Mouse (Mus musculus) thymus, adult 2 months (tissue): ENCODE data around the gene Heatr5a. TPM values are rescaled to one million over a fixed set of nuclear protein-coding genes. Genes with fewer than 3 reads are reported as not detected.

Experiments
- DNase-seq: peaks from one replicate; pipeline ENCODE4 v3.0.0; 2021
- H3K27ac ChIP-seq: fragments of 200-500 bp; 2 replicates; pipeline ENCODE4 v1.5.1; 2012; ENCODE audit warnings: low read length, control low read depth; ENCODE audit not compliant: control insufficient read depth, insufficient read depth
- H3K27me3 ChIP-seq: fragments of 200-500 bp; 2 replicates; pipeline ENCODE4 v1.6.1; 2012; ENCODE audit warnings: mild to moderate bottlenecking, low read length, moderate library complexity, mixed read lengths; ENCODE audit not compliant: control insufficient read depth, insufficient read depth
- H3K36me3 ChIP-seq: fragments of 200-500 bp; 2 replicates; pipeline ENCODE4 v1.6.1; 2012; ENCODE audit warnings: mild to moderate bottlenecking, low read length, moderate library complexity; ENCODE audit not compliant: control insufficient read depth, insufficient read depth
- H3K4me1 ChIP-seq: fragments of 200-500 bp; replicated peaks from 2 replicates; pipeline ENCODE4 v1.6.1; 2012; ENCODE audit warnings: low read length; ENCODE audit not compliant: control insufficient read depth, insufficient read depth
- H3K4me3 ChIP-seq: fragments of 200-500 bp; 2 replicates; pipeline ENCODE4 v1.5.1; 2012; ENCODE audit warnings: mild to moderate bottlenecking, low read length, control low read depth, moderate library complexity; ENCODE audit not compliant: control insufficient read depth, insufficient read depth
- CTCF ChIP-seq: fragments of 200-500 bp; IDR thresholded peaks from 2 replicates; pipeline ENCODE4 v1.5.1; 2012; ENCODE audit warnings: mild to moderate bottlenecking, control low read depth, low read length, moderate library complexity, borderline replicate concordance; ENCODE audit not compliant: control insufficient read depth, poor library complexity, insufficient read depth; ENCODE audit errors: extremely low read depth
- POLR2A ChIP-seq: fragments of 200-500 bp; IDR thresholded peaks from 2 replicates; pipeline ENCODE4 v1.6.1; 2012; ENCODE audit warnings: mild to moderate bottlenecking, low read length, control low read depth, moderate library complexity; ENCODE audit not compliant: control insufficient read depth, poor library complexity, insufficient read depth; ENCODE audit errors: extremely low read depth
- WGBS: fragments of 180-500 bp; shearing (Covaris S2); methylation state at CpG from one replicate; pipeline ENCODE4 v1.1.7; 2018; 5-methylcytosine and 5-hydroxymethylcytosine counted together
- polyA plus RNA-seq: library from polyadenylated mRNA; depleted of rRNA; stranded (reverse); fragments of >200 nt; gene quantifications from 2 replicates; pipeline ENCODE4 v1.2.3, GENCODE M21; 2012

The Heatr5a gene
- polyA plus RNA-seq, 1 experiment = 39.9 TPM

DNA sequence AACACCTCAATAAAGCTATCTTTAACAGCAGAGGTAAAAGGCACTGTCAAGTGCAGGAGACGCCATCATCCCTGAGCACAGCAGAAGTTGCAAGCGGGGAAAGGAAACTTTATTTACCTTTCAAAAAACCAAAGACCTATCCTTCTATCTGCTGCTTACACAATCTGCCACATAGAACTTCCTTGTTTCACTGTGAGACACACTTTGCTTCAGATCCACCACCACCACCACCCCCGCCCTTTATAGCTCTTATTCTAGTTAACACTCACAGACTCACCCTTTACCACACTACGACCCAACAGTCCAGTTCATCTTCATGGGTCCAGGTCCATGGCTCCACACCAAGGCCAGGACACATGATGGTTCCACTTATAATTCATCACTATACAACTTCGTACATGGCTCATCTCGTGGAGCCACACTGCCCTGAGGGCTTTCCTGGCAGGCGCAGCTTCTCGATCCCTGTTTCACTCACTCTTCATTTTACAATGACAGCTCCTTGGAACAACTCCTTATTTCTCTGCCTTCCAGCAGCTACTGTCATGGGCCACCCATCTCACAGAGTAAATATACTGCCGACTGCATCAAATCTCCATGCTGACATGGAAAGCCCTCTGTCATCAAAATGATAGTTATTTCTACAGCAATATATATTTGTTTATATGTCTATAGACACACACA lies 3.1 kb downstream of the Heatr5a start:
- Histone ChIP-seq H3K4me1 (peaks cover 2% of the 10 kb centered on the region; the same call in 1 of the 2 replicates), H3K4me3 (no peak overlapping the region), H3K36me3 (no peaks in the 10 kb centered on the region), H3K27ac (no peak overlapping the region), H3K27me3 (no peaks in the 10 kb centered on the region)
- no peak for DNase-seq
- TF ChIP-seq POLR2A = no peak
- 86% methylated on average over 9 of the region's 9 CpGs for whole genome bisulfite sequencing

DNA sequence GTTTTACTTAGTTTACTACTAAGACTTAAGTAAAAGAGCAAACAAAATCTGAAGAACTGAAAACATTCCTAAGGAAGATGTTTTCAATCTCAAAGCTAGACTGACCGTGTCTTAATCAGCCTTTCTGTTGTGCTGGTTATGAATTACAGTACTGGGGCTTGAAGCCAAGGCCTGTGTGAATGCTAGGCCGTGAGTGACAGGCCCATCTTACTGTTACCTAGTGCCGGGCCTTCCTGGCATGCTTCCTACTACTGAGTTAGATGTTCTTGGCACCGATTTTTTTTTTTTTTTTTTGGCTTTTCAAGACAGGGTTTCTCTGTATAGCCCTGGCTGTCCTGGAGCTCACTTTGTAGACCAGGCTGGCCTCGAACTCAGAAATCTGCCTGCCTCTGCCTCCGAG lies 13.5 kb downstream of the Heatr5a start:
- 90% methylated on average over 6 of the region's 6 CpGs for WGBS
- Histone ChIP-seq H3K27me3 (no peaks in the 10 kb centered on the region), H3K27ac (no peak overlapping the region), H3K4me1 (no peaks in the 10 kb centered on the region), H3K36me3 (no peaks in the 10 kb centered on the region; the same call in 1 of the 2 replicates), H3K4me3 (no peak overlapping the region)
- DNase-seq = no peak
- TF ChIP-seq POLR2A (no peak), CTCF (no peak)

DNA sequence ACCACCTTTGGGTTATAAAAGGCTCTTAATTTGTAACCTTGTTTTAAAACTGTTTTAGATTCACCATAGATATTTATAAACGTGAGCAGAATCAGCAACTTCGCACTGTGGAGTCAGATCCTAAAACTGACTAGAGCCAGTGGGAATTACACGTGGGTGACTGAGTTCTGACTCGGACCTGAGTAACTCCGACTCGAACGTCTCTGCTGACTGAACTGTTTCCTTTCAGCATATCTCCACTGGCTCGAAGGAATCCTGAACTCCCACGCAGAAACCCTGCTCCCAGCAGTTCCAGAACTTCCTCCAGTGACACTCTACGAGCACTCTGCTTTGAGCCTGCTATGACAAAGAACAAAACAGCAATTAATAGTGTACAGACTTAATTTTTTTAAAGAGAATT lies 18.8 kb downstream of the Heatr5a start:
- Histone ChIP-seq H3K36me3 (peaks cover 20% of the 10 kb centered on the region), H3K27me3 (no peaks in the 10 kb centered on the region), H3K27ac (no peak overlapping the region), H3K4me3 (no peak overlapping the region), H3K4me1 (no peaks in the 10 kb centered on the region)
- no peak for TF ChIP-seq CTCF
- TF ChIP-seq POLR2A = no peak
- no peak for DNase-seq
- WGBS = 97% methylated on average over 10 of the region's 10 CpGs

DNA sequence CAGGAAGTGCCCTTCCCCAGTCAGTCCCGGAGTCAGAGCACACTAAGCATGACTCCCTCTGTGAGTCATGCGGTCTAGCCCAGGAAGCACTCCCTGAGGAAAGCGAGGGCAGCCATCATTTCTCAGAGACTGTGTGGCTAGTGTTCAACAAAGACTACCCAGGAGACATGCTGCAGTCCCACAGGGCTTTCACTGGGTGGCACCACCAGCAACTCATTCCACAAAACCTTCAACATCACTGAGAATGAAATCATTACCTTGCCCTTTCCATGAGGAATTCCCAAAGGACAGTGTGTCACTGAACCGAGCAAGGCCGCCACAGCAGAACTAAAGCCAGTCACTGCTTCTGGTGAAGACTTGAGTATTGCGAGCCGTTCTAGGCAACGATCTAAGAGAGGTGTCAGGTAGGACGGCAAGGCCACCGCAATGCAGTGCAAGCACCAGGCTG lies 23.6 kb downstream of the Heatr5a start:
- peaks cover 28% of the 10 kb centered on the region for H3K36me3 ChIP-seq

DNA sequence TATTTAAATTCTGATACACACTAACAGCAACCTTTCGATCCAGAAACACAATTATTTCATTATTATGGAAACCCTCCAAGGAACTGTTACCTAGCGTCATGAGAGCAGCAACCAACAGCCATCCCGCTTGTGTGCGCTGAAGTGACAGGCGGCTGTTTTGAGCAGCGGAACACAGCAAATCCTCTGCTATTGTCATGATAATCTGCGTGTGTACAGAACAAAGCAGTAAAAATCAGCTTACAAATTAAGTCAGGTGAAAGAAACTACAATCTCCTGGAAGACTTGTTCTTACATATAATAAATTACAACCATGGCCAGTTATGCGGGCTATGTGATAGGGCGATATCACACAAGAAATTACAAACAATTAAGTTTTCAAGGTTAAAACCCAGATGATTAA lies 25.8 kb downstream of the Heatr5a start:
- TF ChIP-seq POLR2A = no peak
- no peak for TF ChIP-seq CTCF
- no peak overlapping the region for H3K27ac ChIP-seq
- 96% methylated on average over 9 of the region's 9 CpGs for WGBS
- no peaks in the 10 kb centered on the region for H3K27me3 ChIP-seq
- H3K4me3 ChIP-seq = no peak overlapping the region
- peaks cover 14% of the 10 kb centered on the region for H3K36me3 ChIP-seq
- no peak for DNase-seq
- no peaks in the 10 kb centered on the region for H3K4me1 ChIP-seq

More for the DNA sequence above, 23.6 kb downstream of the Heatr5a start:
- no peaks in the 10 kb centered on the region for H3K4me1 ChIP-seq
- H3K4me3 ChIP-seq = no peak overlapping the region
- TF ChIP-seq CTCF = no peak
- TF ChIP-seq POLR2A = no peak
- 95% methylated on average over 10 of the region's 10 CpGs for WGBS
- no peak overlapping the region for H3K27ac ChIP-seq
- no peaks in the 10 kb centered on the region for H3K27me3 ChIP-seq
- no peak for DNase-seq

DNA sequence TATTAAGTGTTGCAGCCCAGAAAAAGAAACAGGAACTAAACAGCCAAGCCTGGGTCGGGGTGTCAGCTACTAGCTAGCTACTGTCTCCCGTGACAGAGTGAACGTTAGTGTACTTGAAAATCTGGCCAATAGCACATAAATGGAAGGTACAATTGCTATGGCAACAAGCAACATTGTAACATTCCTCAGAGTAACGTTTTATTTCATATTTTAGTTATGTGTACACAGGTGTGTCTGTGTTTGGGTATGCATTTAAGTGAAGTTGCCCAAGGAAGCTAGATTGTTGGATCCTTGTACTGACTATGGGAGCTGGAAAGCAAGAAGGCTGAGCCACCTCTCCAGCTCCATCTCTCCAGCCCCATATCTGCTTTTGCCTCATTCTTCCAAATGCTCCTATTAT lies 31.3 kb downstream of the Heatr5a start:
- Histone ChIP-seq H3K36me3 (peaks cover 3% of the 10 kb centered on the region; the same call in 1 of the 2 replicates), H3K4me1 (no peaks in the 10 kb centered on the region), H3K27me3 (no peaks in the 10 kb centered on the region), H3K27ac (no peak overlapping the region), H3K4me3 (no peak overlapping the region)
- DNase-seq = no peak
- TF ChIP-seq POLR2A = no peak
- no peak for TF ChIP-seq CTCF
- 83% methylated on average over 4 of the region's 4 CpGs for WGBS

DNA sequence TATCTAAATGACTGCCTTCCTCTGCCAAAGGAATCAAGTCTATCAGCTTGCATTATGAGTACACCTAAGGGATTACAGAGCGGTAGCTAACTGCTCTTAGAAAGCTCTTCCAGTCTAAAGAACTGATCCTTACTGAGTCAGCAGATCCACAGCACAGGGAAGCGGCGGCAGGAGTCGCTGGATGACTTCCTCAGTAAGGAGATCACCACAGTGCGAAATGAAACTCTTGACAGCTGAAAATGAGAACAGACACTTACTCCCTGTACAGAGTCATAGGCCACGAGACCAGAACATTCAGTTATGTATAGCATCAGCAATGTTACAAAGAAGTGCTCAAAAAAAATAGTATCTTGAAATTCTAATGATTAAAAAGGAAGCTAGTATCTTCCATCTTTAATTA lies 33.2 kb downstream of the Heatr5a start:
- Histone ChIP-seq H3K4me1 (no peaks in the 10 kb centered on the region), H3K27ac (no peak overlapping the region), H3K4me3 (no peak overlapping the region), H3K36me3 (no peaks in the 10 kb centered on the region), H3K27me3 (no peaks in the 10 kb centered on the region)
- DNase-seq = no peak
- WGBS = 94% methylated on average over 6 of the region's 6 CpGs
- no peak for TF ChIP-seq POLR2A
- no peak for TF ChIP-seq CTCF
